Mouse (Mus musculus) cortical plate, adult 2 months (tissue): ENCODE data around the gene Sgms1. TPM values are rescaled to one million over a fixed set of nuclear protein-coding genes. Genes with fewer than 3 reads are reported as not detected.

Experiments
- H3K27ac ChIP-seq: fragments of 200-500 bp; 2 replicates; pipeline ENCODE4 v1.5.1; 2012; ENCODE audit warnings: low read length, control low read depth, inconsistent platforms; ENCODE audit not compliant: insufficient read depth
- H3K4me1 ChIP-seq: fragments of 200-500 bp; 2 replicates; pipeline ENCODE4 v1.6.1; 2011; ENCODE audit warnings: low read length; ENCODE audit not compliant: control insufficient read depth, insufficient read depth
- H3K4me3 ChIP-seq: fragments of 200-500 bp; 2 replicates; pipeline ENCODE4 v1.5.1; 2011; ENCODE audit warnings: mild to moderate bottlenecking, low read length, control low read depth; ENCODE audit not compliant: insufficient read depth
- CTCF ChIP-seq: fragments of 200-500 bp; IDR thresholded peaks from 2 replicates; pipeline ENCODE4 v1.5.1; 2011; ENCODE audit warnings: mild to moderate bottlenecking, control low read depth, low read length; ENCODE audit not compliant: insufficient read depth; ENCODE audit errors: extremely low read depth
- POLR2A ChIP-seq: fragments of 200-500 bp; IDR thresholded peaks from 2 replicates; pipeline ENCODE4 v1.6.1; 2011; ENCODE audit warnings: mild to moderate bottlenecking, low read length, control low read depth; ENCODE audit not compliant: insufficient read depth; ENCODE audit errors: extremely low read depth
- polyA plus RNA-seq: library from polyadenylated mRNA; depleted of rRNA; stranded (reverse); fragments of >200 nt; gene quantifications from 2 replicates; pipeline ENCODE4 v1.2.3, GENCODE M21; 2012

Sgms1 gene
- polyA plus RNA-seq, 1 experiment: 34.3 TPM

DNA sequence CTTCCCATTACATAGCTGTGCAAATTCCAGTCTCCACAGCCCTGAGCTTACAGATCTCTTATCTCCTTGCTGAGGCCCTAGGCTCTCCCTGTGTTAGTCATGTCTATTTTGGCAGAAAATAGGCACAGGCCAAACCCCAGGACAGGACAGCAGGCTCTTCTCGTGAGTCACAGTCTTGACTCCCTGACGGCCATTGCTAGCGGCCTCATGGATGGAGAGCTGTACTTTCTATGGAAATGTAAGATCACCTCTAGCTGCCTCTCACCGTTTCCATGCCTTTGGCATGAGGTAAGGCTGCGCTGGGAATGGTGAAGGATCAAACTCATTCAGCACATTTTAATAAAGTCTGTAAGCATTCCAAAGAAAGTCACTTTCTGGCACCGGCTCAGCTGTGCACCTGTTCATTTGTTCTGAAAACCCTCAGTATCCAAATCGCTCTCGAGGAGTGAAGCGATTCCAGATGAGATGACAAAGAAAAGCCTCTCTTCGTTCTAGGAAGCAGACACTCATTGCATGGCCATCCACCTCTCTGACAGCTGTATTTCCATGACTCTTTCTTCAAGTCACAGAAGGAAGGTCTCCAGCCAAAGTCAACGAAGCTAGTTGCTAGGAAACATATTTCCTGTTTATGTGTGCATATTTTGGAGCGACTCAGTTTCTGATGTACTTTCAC lies 97.3 kb downstream of the Sgms1 start:
- Histone ChIP-seq H3K4me3 (no peak overlapping the region), H3K4me1 (peaks cover 8% of the 10 kb centered on the region; the same call in 1 of the 2 replicates), H3K27ac (peak overlapping the region; percentile 43)
- TF ChIP-seq CTCF (no peak), POLR2A (no peak)

DNA sequence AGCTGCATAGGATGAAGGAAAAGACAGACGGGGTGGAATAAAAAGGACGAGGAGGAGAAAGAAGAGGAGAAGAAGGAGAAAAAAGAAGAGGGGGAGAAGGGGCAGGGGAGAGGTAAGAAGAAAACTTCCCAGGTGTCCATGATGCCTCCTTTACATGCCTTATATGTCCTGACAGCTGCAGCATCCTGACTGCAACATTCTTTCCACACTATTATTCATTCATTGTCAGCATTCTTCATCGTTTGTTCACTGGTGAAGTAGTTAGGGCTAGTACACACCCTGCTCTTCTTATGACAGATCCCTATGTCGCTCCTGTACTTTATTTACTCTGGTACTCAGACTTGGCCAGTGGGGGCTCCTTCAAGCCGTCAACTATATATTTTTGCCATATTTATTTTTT lies 98.4 kb downstream of the Sgms1 start:
- Histone ChIP-seq H3K27ac (no peak overlapping the region), H3K4me3 (no peak overlapping the region), H3K4me1 (peaks cover 8% of the 10 kb centered on the region; the same call in 1 of the 2 replicates)
- no peak for TF ChIP-seq POLR2A
- no peak for TF ChIP-seq CTCF

DNA sequence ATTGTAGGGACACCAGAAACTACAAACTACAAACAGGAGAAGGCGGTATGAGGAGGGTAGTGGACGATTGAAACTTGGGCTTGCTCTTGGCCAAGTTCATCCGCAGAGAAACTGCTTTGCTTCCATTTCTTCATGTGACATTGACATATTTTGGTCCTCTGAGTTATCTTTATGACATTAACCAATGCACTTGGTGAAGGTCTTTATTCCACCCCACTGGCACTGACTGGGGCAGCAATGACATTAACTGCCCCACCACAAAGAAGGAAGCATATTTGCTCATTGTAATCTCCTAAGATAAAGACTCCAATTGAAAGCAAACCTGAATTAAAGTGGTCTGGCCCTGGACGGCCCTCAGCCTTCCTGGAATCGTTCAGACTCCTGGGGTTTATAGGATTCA lies 100.6 kb downstream of the Sgms1 start:
- TF ChIP-seq CTCF (no peak), POLR2A (no peak)
- Histone ChIP-seq H3K4me3 (no peak overlapping the region), H3K4me1 (peaks cover 7% of the 10 kb centered on the region; the same call in 1 of the 2 replicates), H3K27ac (peak overlapping the region; percentile 42; the same call in 1 of the 2 replicates)

DNA sequence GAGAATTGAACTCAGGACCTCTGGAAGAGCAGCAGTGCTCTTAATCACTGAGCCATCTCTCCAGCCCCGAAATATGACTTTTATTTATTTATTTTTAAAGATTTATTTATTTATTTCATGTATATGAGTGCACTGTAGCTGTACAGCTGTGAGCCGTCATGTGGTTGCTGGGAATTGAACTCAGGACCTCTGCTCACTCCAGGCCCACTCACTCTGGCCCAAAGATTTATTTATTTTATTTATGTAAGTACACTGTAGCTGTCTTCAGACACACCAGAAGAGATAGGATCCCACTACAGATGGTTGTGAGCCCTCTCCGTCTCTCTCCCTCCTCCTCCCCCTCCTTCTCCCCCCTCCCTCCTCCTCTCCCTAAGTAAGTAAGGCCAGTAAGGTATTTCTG lies 101.7 kb downstream of the Sgms1 start:
- H3K27ac ChIP-seq: no peak overlapping the region
- TF ChIP-seq POLR2A (no peak), CTCF (no peak)
- peaks cover 4% of the 10 kb centered on the region; the same call in 1 of the 2 replicates for H3K4me1 ChIP-seq
- no peak overlapping the region for H3K4me3 ChIP-seq

DNA sequence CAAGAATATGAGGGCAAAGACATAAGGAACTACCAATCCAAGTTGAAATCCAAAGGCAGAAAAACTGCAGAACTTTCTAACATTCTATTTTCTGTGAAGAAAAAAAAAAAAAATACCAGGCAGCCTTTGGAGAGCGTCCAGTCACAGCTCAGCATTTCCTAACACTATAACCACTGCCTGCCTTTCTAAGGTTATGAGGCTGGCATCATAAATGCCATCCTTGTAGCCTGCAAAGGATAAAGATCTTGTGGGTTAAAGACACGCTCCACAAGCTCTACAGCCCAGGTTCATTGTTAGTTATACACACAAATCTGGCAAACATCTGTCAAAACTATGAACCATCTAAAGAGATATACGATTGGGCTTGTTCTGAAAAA lies 104.1 kb downstream of the Sgms1 start:
- Histone ChIP-seq H3K27ac (no peak overlapping the region), H3K4me3 (no peak overlapping the region), H3K4me1 (peaks cover 8% of the 10 kb centered on the region)
- TF ChIP-seq CTCF (no peak), POLR2A (no peak)

DNA sequence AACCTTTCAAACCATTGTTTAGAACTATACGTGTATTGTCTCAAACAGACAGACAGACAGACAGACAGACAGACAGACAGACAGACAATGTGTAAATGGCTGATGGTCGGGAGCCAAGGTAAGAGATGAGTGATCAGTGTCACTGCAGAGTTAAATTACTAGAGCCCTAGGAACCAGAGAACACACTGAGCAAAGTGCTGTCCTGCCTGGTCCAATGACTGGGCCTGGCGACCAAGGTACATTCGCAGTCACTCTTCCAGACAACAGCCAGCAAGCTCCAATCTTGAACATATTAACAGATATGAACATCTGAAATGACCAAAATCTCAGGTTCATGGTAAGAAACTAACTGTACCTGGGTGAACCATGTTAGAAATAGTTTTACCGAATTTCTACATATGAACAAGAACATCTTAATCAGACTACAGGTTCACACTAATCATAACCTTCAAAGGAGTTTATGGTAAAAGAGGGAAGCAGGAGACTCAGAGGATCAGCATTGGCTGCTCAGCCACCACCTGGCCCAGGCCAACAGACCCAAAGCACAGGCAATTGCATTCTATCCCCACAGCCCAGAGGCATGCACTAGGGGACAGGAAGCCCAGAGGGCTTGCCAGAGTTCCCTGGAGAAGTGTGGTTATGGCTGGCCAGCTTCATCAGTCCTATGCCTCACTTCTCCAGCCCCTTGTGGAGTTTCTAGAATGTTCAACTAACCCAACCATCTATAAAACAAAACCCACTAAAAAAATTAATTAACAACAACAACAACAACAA lies 104.6 kb downstream of the Sgms1 start:
- TF ChIP-seq CTCF (no peak), POLR2A (no peak)
- Histone ChIP-seq H3K4me3 (no peak overlapping the region), H3K27ac (no peak overlapping the region), H3K4me1 (peaks cover 12% of the 10 kb centered on the region)

DNA sequence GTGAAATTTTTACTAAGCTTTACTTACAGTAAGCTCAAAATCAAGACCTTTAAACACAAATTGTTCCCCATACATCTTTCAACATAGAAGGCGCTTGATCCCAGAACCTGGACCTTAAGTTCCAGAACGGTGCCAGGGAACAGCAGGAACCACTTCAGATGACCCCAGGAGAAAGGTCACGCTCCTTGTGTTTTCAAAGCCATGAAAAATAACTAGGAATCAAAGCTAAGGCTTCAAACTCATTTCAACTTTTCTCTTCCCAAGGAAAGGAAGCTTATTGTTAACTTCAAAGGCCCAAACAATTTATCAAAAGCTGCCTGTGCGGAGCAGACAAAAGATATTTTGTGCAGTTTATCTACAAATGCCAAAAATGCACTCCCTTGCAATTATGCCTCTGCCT lies 107.6 kb downstream of the Sgms1 start:
- no peak for TF ChIP-seq POLR2A
- no peak for TF ChIP-seq CTCF

DNA sequence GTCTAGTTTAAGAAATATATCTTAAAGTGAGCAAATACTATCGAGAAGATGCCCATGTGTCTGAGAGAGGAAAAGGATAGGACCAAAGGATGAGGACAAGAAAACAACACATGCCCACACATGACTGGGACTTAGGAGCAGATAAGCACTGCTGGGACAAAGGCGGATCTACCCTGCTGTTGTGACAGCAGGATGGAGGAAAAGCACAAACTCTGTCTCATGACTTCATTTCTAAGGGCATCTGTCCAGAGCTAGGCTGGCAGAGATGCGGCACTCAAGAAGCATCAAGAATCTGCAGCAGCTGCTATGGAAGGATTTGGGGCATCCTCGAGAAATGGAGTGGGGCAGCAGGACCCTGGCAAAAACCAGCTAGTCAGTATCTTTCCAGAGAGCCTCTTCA lies 109.1 kb downstream of the Sgms1 start:
- Histone ChIP-seq H3K4me1 (peaks cover 18% of the 10 kb centered on the region), H3K4me3 (no peak overlapping the region), H3K27ac (no peak overlapping the region)
- TF ChIP-seq POLR2A: no peak
- TF ChIP-seq CTCF: no peak

More for the DNA sequence above, 107.6 kb downstream of the Sgms1 start:
- Histone ChIP-seq H3K4me1 (peaks cover 16% of the 10 kb centered on the region), H3K27ac (peak overlapping the region; percentile 4; the same call in 1 of the 2 replicates), H3K4me3 (no peak overlapping the region)

DNA sequence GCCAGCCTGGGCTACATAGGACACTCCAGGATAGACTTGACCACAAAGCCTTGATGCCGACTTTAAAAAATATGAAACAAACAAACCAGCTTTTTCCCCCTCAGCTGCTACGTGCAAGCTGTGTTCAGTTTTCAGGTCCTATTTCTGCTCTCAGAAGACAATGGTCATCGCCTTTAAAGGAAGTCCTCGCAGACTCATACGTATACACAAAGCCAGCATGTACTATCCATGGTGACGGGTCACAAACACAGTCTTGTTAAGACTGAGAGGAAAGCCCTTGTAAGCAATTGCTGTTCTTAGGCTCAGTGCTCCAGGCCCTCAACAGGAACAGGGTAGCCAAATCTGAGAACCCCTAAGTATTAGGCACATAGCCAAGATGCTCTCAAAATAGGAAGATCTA lies 110.1 kb downstream of the Sgms1 start:
- H3K4me1 ChIP-seq: peaks cover 20% of the 10 kb centered on the region
- TF ChIP-seq CTCF (no peak), POLR2A (no peak)
- H3K4me3 ChIP-seq: no peak overlapping the region
- H3K27ac ChIP-seq: peak overlapping the region; percentile 49

DNA sequence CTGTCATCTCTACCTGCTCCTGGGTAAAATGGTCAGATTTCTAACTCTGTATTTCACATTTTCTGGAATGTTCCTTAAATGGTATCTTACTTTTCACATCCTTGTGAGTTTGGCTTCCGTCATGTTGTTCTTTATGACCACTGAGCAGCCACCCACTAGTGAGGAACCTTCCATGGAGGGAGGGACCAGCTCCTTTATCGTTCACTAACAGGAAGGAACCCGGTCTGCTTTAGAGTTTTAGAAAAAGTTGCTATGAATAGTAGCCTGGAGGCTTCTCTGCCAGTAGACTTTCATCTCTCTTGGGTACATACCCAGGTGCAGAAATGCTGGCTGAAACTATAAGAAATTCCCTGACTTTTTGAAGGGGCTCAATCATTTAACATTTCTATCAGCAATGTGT lies 111.6 kb downstream of the Sgms1 start:
- Histone ChIP-seq H3K27ac (no peak overlapping the region), H3K4me3 (no peak overlapping the region), H3K4me1 (peaks cover 20% of the 10 kb centered on the region)
- TF ChIP-seq CTCF: no peak
- TF ChIP-seq POLR2A: no peak
